Comparison of ENCODE assay signal across 7 mouse cellular contexts in genomic region chr19:40511679-40512309, GRCm38 (mm10). TPM values are rescaled to one million over a fixed set of nuclear protein-coding genes. Genes with fewer than 3 reads are reported as not detected.
DNase-seq lines count a peak whose midpoint lies in the region; ATAC-seq and TF ChIP-seq lines count a peak whose summit lies in the region.

No protein-coding gene starts in this region.

- TF ChIP-seq POLR2A in embryonic fibroblast, embryonic 13.5 days (IDR thresholded peaks at IDR 0.05; ENCODE audit: low read depth, low read length) = peak; percentile 41; the same call in 1 of the 2 replicates

- in situ Hi-C loops in ES-E14 (cut with MboI; ENCODE audit: low sequenced_read_pairs in 2 of 2, unreplicated experiment in 2 of 2) = no loop called here

- no peaks in the 10 kb centered on the region for H3K9me3 ChIP-seq in ES-E14 (ENCODE audit: control insufficient read depth, insufficient read depth, low read depth, low read length)
- no peaks in the 10 kb centered on the region for H3K9me3 ChIP-seq in hindbrain, embryonic 16.5 days (ENCODE audit: control insufficient read depth, low read length)
- H3K9me3 ChIP-seq in midbrain, embryonic 11.5 days (ENCODE audit: control insufficient read depth, low read length) = no peaks in the 10 kb centered on the region

- 20% methylated on average over 5 of the region's 5 CpGs for WGBS in hindbrain, embryonic 16.5 days
- 26% methylated on average over 5 of the region's 5 CpGs for WGBS in midbrain, embryonic 11.5 days

- H3K9ac ChIP-seq in ES-E14 (ENCODE audit: insufficient read depth, low read depth, low read length, poor library complexity, severe bottlenecking) = no peak overlapping the region
- H3K9ac ChIP-seq in hindbrain, embryonic 16.5 days (ENCODE audit: low read depth, low read length) = peak overlapping the region; percentile 79
- no peak overlapping the region; the same call in 1 of the 2 replicates for H3K9ac ChIP-seq in midbrain, embryonic 11.5 days (ENCODE audit: low read length)

- peaks cover 0 to 16% of the 10 kb centered on the region in 2 experiments; a peak in 2 of 4 replicates for H3K4me1 ChIP-seq in ES-E14 (ENCODE audit: control insufficient read depth in 2 of 2, insufficient read depth in 2 of 2, low read length in 2 of 2, poor library complexity in 1 of 2)
- peaks cover 4% of the 10 kb centered on the region; the same call in 1 of the 2 replicates for H3K4me1 ChIP-seq in embryonic fibroblast, embryonic 13.5 days (ENCODE audit: control insufficient read depth, insufficient read depth, low read length)
- H3K4me1 ChIP-seq in hindbrain, embryonic 16.5 days (ENCODE audit: control insufficient read depth, insufficient read depth, low read depth, low read length) = peaks cover 23% of the 10 kb centered on the region
- peaks cover 4% of the 10 kb centered on the region; the same call in 1 of the 2 replicates for H3K4me1 ChIP-seq in midbrain, embryonic 11.5 days (ENCODE audit: control insufficient read depth, insufficient read depth, low read length)

- H3K27me3 ChIP-seq in hindbrain, embryonic 16.5 days (replicated peaks; ENCODE audit: control insufficient read depth, insufficient read depth, low read length) = no peaks in the 10 kb centered on the region
- no peaks in the 10 kb centered on the region for H3K27me3 ChIP-seq in midbrain, embryonic 11.5 days (ENCODE audit: control insufficient read depth, insufficient read depth, low read length)

- ATAC-seq in hindbrain, embryonic 16.5 days = no peak
- ATAC-seq in midbrain, embryonic 11.5 days (ENCODE audit: low FRiP score) = no peak
- no peak for ATAC-seq in megakaryocyte, adult 5-6 weeks (ENCODE audit: poor library complexity, severe bottlenecking)

- peak overlapping the region in 1 of 2 experiments; percentile 98; a peak in 1 of 4 replicates for H3K4me3 ChIP-seq in ES-E14 (ENCODE audit: insufficient read depth in 1 of 2, low read depth in 1 of 2, low read length in 2 of 2, poor library complexity in 1 of 2, severe bottlenecking in 1 of 2)
- H3K4me3 ChIP-seq in embryonic fibroblast, embryonic 13.5 days (ENCODE audit: insufficient read depth, low read length) = peak overlapping the region; percentile 33
- peak overlapping the region; percentile 65 for H3K4me3 ChIP-seq in hindbrain, embryonic 16.5 days (ENCODE audit: low read length)
- H3K4me3 ChIP-seq in midbrain, embryonic 11.5 days (ENCODE audit: low read depth, low read length) = peak overlapping the region; percentile 76; the same call in 1 of the 2 replicates

- peak overlapping the region; percentile 61 for H3K4me2 ChIP-seq in hindbrain, embryonic 16.5 days (ENCODE audit: low read length)
- peak overlapping the region; percentile 87 for H3K4me2 ChIP-seq in midbrain, embryonic 11.5 days

- no peak for TF ChIP-seq CTCF in embryonic fibroblast, embryonic 13.5 days (IDR thresholded peaks at IDR 0.05; ENCODE audit: borderline replicate concordance, insufficient read depth, low read length)

- no peak overlapping the region for H3K27ac ChIP-seq in ES-E14 (ENCODE audit: insufficient read depth, low read depth, low read length, poor library complexity, severe bottlenecking)
- peak overlapping the region; percentile 34 for H3K27ac ChIP-seq in embryonic fibroblast, embryonic 13.5 days (ENCODE audit: insufficient read depth, low read length)
- H3K27ac ChIP-seq in hindbrain, embryonic 16.5 days (ENCODE audit: low read depth, low read length) = peak overlapping the region; percentile 86
- no peak overlapping the region for H3K27ac ChIP-seq in midbrain, embryonic 11.5 days (ENCODE audit: low read depth, low read length)

- DNase-seq in CD4-positive helper T cell, adult 2 months (ENCODE audit: low read depth, low spot score) = peak; percentile 13
- DNase-seq in ES-E14 (ENCODE audit: low read depth, low spot score) = peak; percentile 41
- DNase-seq in midbrain, embryonic 11.5 days (ENCODE audit: low spot score, missing footprints) = peak; percentile 81
- no peak for DNase-seq in right cerebral cortex, postnatal 36 days (ENCODE audit: low spot score in 2 of 2)

- H3K36me3 ChIP-seq in ES-E14 (ENCODE audit: control insufficient read depth, insufficient read depth, low read length, poor library complexity, severe bottlenecking) = no peaks in the 10 kb centered on the region
- no peaks in the 10 kb centered on the region for H3K36me3 ChIP-seq in hindbrain, embryonic 16.5 days (ENCODE audit: control insufficient read depth, insufficient read depth, low read length)
- no peaks in the 10 kb centered on the region for H3K36me3 ChIP-seq in midbrain, embryonic 11.5 days (ENCODE audit: control insufficient read depth, insufficient read depth, low read length)

TF ChIP-seq in ES-E14, 5 proteins besides CTCF, POLR2A, EP300 and RAD21:
- TF ChIP-seq HCFC1 (IDR thresholded peaks at IDR 0.05; ENCODE audit: borderline replicate concordance, insufficient read depth, low read length) (no peak), ZNF384 (IDR thresholded peaks at IDR 0.05; ENCODE audit: low read depth, low read length) (peak; percentile 75; the same call in 1 of the 2 replicates)

RNA-seq across cellular contexts. Expression of gene Sorbs1, which starts 1.8 kb away (rescaled TPM):
- total RNA-seq in ES-E14 (2012; rRNA removed) = 12.5 and 18.0 TPM in 2 replicates
- polyA plus RNA-seq in embryonic fibroblast, embryonic 13.5 days (2011; ENCODE audit: insufficient read length, low read depth, missing spikeins) = 111 and 180 TPM in 2 replicates
- polyA plus RNA-seq in hindbrain, embryonic 16.5 days (2015; fragmentation: Nextera tagmentation; extraction: Ambion mirVana) = 83.6 and 101 TPM in 2 replicates
- 61.0 and 62.6 TPM in 2 replicates for polyA plus RNA-seq in midbrain, embryonic 11.5 days (2014; fragmentation: Nextera tagmentation; extraction: Ambion mirVana)
- total RNA-seq in megakaryocyte, adult 5-6 weeks (2015) = 1.7 and 2.1 TPM in 2 replicates
- total RNA-seq in megakaryocyte, adult 5-6 weeks (2017) = 2.5 and 5.2 TPM in 2 replicates

Comparison
In these comparisons a context has a peak if more than half of its experiments do, and no peak if none do; other contexts are left out.
1. DNase-seq: peak in CD4-positive helper T cell, adult 2 months (single experiment), ES-E14 (single experiment) and midbrain, embryonic 11.5 days (single experiment); none in right cerebral cortex, postnatal 36 days (0 of 2).
2. H3K27ac ChIP-seq: peak in embryonic fibroblast, embryonic 13.5 days (single experiment) and hindbrain, embryonic 16.5 days (single experiment); none in ES-E14 (single experiment) and midbrain, embryonic 11.5 days (single experiment).